Mouse (Mus musculus) kidney, embryonic 14.5 days (tissue): ENCODE results near the gene Rere. TPM values are rescaled to one million over a fixed set of nuclear protein-coding genes. Genes with fewer than 3 reads are reported as not detected.

ENCODE experiments used
- ATAC-seq: fragments of 200-750 bp; cut with Nextera tagmentation; 2 replicates; pipeline ENCODE4 v1.8.0; 2017; ENCODE audit warnings: moderate number of reproducible peaks, mild to moderate bottlenecking, moderate TSS enrichment, moderate library complexity; ENCODE audit not compliant: low FRiP score, low TSS enrichment
- H3K27ac ChIP-seq: fragments of 300-500 bp; sonication (generic); 2 replicates; pipeline ENCODE4 v1.5.1; 2014; ENCODE audit warnings: low read depth, mild to moderate bottlenecking, low read length, moderate library complexity, mixed read lengths
- H3K27me3 ChIP-seq: fragments of 300-500 bp; sonication (generic); 2 replicates; pipeline ENCODE4 v1.6.1; 2014; ENCODE audit warnings: mild to moderate bottlenecking, low read length; ENCODE audit not compliant: control insufficient read depth, insufficient read depth
- H3K36me3 ChIP-seq: fragments of 300-500 bp; sonication (generic); 2 replicates; pipeline ENCODE4 v1.6.1; 2014; ENCODE audit warnings: low read length, mixed read lengths; ENCODE audit not compliant: control insufficient read depth, insufficient read depth
- H3K4me1 ChIP-seq: fragments of 300-500 bp; sonication (generic); 2 replicates; pipeline ENCODE4 v1.6.1; 2014; ENCODE audit warnings: low read length, mixed read lengths; ENCODE audit not compliant: control insufficient read depth, insufficient read depth
- H3K4me2 ChIP-seq: fragments of 300-500 bp; sonication (generic); replicated peaks from 2 replicates; pipeline ENCODE4 v1.6.1; 2014; ENCODE audit warnings: low read depth, mild to moderate bottlenecking, low read length
- H3K4me3 ChIP-seq: fragments of 300-500 bp; sonication (generic); 2 replicates; pipeline ENCODE4 v1.5.1; 2014; ENCODE audit warnings: mild to moderate bottlenecking, low read length
- H3K9ac ChIP-seq: fragments of 300-500 bp; sonication (generic); 2 replicates; pipeline ENCODE4 v1.6.1; 2014; ENCODE audit warnings: low read depth, mild to moderate bottlenecking, low read length, moderate library complexity
- H3K9me3 ChIP-seq: fragments of 300-500 bp; sonication (generic); 2 replicates; pipeline ENCODE4 v1.6.1; 2016; ENCODE audit warnings: low read length; ENCODE audit not compliant: control insufficient read depth
- WGBS: fragments of 180-500 bp; shearing (Covaris S2); extraction: QIAGEN DNeasy Blood & Tissue Kit; methylation state at CpG from one replicate; pipeline ENCODE4 v1.1.7; 2014; 5-methylcytosine and 5-hydroxymethylcytosine counted together
- polyA plus RNA-seq: library from polyadenylated mRNA; unstranded; fragments of >200 nt; fragmentation: Nextera tagmentation; extraction: Ambion mirVana; gene quantifications from 2 replicates; pipeline ENCODE4 v1.2.1, GENCODE M21; 2014

The Rere gene
- polyA plus RNA-seq, 1 experiment from 2014 or later, result 49.9 TPM

DNA sequence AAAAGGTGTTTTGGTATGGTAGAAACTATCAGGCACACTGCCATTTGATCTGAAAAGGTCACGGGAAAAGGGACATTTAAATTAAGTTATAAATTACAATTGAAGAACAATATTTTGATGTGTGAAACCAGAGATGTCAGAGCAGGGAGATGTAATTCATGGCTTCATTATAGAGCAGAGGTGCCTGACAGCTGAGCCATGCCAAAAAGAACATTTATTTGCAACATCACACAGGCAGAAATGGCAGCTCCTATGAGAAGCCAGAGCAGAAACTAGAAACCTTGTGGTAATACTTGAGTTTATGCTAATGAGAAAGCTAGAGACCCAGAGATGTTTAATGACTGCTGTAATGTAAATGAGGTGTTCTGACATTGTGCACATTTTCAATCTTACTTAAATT lies 244.8 kb downstream of the Rere start:
- no peaks in the 10 kb centered on the region for H3K9me3 ChIP-seq
- H3K4me1 ChIP-seq, result peaks cover 11% of the 10 kb centered on the region
- no peak overlapping the region for H3K4me2 ChIP-seq
- ATAC-seq, result peak; percentile 52; the same call in 1 of the 2 replicates
- no peak overlapping the region for H3K4me3 ChIP-seq
- H3K27ac ChIP-seq, result 0 out of 2 replicates have a peak overlapping the region, but pooled peaks have one; percentile 32
- H3K27me3 ChIP-seq, result no peaks in the 10 kb centered on the region
- H3K9ac ChIP-seq, result no peak overlapping the region
- 25% methylated on average over 1 of the region's 1 CpGs for WGBS
- peaks cover 12% of the 10 kb centered on the region for H3K36me3 ChIP-seq

DNA sequence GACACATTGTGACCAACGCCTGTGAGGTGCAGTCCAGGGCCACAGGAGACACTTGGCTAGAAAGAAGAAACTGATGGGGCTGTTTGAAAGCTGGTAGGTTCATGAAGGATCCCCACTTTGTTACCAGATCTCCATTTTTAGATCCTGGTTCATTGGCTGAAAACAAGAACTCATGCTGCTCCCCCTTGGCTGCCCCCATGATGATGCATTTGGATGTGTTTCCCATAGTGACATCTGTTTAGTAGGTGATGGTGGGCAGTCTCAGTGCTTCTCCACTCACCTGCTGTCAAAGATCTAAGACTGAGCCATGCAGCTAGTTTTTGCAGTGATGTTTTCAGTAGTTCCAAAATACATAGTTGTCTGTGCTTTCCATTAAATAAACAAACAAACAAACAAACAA lies 247.0 kb downstream of the Rere start:
- 88% methylated on average over 1 of the region's 1 CpGs for WGBS
- Histone ChIP-seq H3K27ac (no peak overlapping the region; the same call in 1 of the 2 replicates), H3K27me3 (no peaks in the 10 kb centered on the region), H3K36me3 (peaks cover 7% of the 10 kb centered on the region), H3K4me1 (peaks cover 11% of the 10 kb centered on the region), H3K9ac (no peak overlapping the region), H3K4me2 (no peak overlapping the region), H3K4me3 (no peak overlapping the region), H3K9me3 (no peaks in the 10 kb centered on the region)
- no peak for ATAC-seq

DNA sequence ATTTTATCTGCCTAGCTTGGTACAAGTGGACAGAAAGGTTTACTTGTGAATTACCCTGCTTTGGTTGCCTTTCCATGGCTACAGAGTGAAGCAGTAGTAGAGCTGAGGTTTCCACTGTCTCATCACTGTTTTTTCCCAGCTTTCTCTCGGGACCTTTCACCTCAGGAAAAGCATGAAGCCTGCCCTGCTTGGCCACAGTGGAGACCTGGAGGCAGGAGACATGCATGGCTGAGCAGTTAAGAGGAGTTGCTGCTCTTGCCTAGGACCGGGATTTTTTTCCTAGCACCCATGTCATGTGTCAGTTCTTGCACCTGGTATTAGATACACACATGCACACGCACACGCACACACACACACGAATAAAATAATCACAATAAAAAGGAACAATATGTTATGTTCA lies 247.4 kb downstream of the Rere start:
- Histone ChIP-seq H3K36me3 (peaks cover 3% of the 10 kb centered on the region; the same call in 1 of the 2 replicates), H3K4me3 (no peak overlapping the region), H3K4me1 (peaks cover 11% of the 10 kb centered on the region), H3K9ac (no peak overlapping the region), H3K9me3 (no peaks in the 10 kb centered on the region), H3K27me3 (no peaks in the 10 kb centered on the region), H3K27ac (no peak overlapping the region; the same call in 1 of the 2 replicates), H3K4me2 (no peak overlapping the region)
- 56% methylated on average over 5 of the region's 5 CpGs for WGBS
- peak; percentile 36; the same call in 1 of the 2 replicates for ATAC-seq

DNA sequence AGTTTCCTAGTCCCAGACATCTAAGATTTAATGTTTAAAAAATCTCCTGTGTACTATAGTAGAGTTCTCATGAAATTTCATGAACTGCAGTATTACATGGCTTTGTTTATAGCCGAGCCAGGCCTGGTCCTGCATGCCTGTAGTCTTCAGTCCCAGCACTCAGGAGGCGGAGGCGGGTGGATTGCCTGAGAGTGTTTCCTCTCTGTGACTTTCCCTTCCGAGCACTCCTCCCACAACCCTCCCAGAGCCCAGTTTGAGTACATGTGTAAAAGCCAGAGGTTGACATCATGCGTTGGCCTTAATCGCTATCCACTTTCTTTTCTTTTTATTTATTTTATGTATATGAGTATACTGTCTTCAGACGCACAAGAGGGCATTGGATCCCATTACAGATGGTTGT lies 250.4 kb downstream of the Rere start:
- H3K27me3 ChIP-seq, result no peaks in the 10 kb centered on the region
- ATAC-seq, result 0 out of 2 replicates have a peak, but pooled peaks have one; percentile 8
- no peaks in the 10 kb centered on the region for H3K9me3 ChIP-seq
- H3K4me1 ChIP-seq, result peaks cover 9% of the 10 kb centered on the region
- H3K27ac ChIP-seq, result no peak overlapping the region
- H3K9ac ChIP-seq, result no peak overlapping the region
- no peak overlapping the region for H3K4me2 ChIP-seq
- WGBS, result 62% methylated on average over 7 of the region's 7 CpGs
- no peak overlapping the region for H3K4me3 ChIP-seq
- H3K36me3 ChIP-seq, result peaks cover 6% of the 10 kb centered on the region; the same call in 1 of the 2 replicates

DNA sequence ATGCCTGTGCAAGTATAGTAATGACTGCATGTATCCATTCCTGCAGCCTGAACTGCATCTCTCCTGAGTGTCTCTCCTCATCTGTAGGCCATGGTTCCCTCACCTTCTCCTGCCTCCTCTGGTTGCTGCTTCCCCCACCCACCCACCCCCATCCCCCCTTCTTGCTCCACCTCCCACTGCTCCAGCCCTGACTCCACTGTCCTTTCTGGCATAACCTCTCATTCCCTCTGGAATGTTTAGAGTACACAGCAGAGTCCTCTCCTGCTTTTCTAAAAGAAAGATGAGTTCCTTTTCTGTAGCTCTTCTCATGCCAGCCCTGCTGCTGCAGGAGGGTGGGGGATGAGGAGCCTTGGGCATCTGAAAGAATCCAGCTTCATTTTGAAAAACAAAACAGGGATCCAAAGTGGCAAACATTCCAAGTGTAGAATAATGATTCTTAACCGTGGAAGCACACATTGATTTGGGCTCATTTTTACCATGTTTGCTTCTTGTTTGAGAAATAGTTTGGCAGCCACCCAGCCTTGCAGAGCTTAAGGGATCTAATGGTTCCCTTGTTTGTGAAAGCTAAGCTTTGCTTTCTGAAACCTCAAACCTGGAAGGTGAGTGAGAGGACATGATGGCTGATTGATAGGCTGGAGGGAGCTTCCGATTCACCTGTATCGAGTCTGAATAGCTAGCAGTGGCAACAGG lies 255.5 kb downstream of the Rere start:
- H3K4me1 ChIP-seq, result 0 out of 2 replicates have a peak, but pooled peaks cover 3% of the 10 kb centered on the region

DNA sequence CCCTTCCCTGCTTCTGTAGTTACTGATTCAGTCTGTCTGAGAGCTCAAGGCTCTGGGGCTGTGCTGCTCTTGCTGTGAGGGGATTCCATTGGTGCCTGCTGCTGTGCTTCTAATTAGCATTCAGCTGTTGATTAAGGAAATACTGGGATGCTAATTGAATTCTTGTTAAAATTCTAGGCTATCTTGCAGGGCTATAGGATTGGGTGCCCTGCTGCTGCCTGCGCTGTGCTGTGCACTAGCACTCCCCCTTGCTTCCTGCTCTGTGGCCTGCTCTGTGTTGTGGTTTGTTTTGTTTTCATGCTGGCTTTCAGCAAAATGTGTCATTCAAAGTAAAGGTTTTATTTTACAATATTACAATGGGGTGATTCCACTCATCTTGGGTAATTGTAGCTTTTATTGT lies 258.4 kb downstream of the Rere start:
- H3K4me3 ChIP-seq, result no peak overlapping the region
- WGBS, result 88% methylated on average over 1 of the region's 1 CpGs
- H3K36me3 ChIP-seq, result peaks cover 5% of the 10 kb centered on the region; the same call in 1 of the 2 replicates
- ATAC-seq, result no peak
- 0 out of 2 replicates have a peak, but pooled peaks cover 3% of the 10 kb centered on the region for H3K4me1 ChIP-seq
- H3K9ac ChIP-seq, result no peak overlapping the region
- no peaks in the 10 kb centered on the region for H3K27me3 ChIP-seq
- no peak overlapping the region for H3K4me2 ChIP-seq
- no peaks in the 10 kb centered on the region for H3K9me3 ChIP-seq
- no peak overlapping the region for H3K27ac ChIP-seq

More for the DNA sequence above, 255.5 kb downstream of the Rere start:
- 93% methylated on average over 3 of the region's 3 CpGs for WGBS
- Histone ChIP-seq H3K36me3 (peaks cover 6% of the 10 kb centered on the region; the same call in 1 of the 2 replicates), H3K27me3 (no peaks in the 10 kb centered on the region), H3K9ac (no peak overlapping the region), H3K4me2 (no peak overlapping the region), H3K27ac (no peak overlapping the region), H3K9me3 (no peaks in the 10 kb centered on the region), H3K4me3 (no peak overlapping the region)
- ATAC-seq, result no peak

DNA sequence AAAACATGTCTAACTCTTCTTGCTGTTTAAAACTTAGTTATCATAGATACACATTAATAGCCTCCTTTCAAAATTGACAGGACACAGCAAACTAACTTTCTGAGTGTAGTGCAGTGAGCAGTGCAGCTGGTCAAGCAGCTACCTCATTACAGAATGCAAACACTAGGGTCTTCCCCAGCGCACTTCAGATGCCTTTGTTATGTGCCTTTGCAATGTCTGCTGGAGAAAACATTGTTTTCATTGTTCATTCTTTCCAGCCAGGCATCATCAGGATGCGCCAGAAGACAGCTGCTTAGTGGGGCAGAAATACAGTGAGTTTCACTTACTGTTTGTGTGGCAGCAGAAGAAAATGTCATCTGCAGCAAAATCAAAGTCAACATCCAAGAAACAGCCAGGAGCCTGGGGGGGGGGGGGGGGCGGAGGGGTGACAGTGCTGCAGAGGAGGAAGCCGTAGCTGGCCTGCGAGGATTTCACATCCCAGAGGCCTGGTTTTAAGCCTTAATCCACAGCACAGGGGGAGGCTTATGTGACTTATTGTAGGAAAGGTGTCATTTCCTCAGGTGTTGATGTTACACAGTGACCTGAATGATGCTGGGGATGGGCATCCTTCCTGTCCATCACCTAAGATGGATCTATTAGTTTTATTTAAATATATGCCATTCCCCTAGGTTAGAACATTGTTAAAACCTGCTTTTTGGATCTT lies 259.1 kb downstream of the Rere start:
- Histone ChIP-seq H3K4me2 (no peak overlapping the region), H3K9me3 (no peaks in the 10 kb centered on the region), H3K4me3 (no peak overlapping the region), H3K27ac (no peak overlapping the region), H3K4me1 (0 out of 2 replicates have a peak, but pooled peaks cover 3% of the 10 kb centered on the region), H3K9ac (no peak overlapping the region; the same call in 1 of the 2 replicates), H3K27me3 (no peaks in the 10 kb centered on the region), H3K36me3 (no peaks in the 10 kb centered on the region; the same call in 1 of the 2 replicates)
- no peak for ATAC-seq
- WGBS, result 64% methylated on average over 5 of the region's 5 CpGs

DNA sequence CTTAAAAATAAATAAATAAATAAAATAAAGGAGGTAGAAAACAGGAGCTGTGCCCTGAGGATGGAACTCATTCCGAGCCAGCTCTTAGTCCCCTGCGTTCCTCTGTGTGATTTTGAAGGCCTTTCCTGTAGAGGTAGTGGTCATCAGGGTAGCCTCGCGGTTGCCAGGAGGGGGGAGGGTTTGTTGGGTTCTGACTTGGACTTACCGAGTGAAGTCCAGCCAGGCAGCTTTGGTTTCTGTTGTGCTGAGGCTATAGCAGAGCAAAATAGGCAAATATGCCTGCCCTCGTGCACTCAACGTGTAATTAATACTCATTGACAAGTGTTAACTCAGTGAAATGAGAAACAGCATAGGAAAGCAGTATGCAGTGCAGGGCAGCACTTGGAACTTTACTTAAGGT lies 262.8 kb downstream of the Rere start:
- 0 out of 2 replicates have a peak, but pooled peaks cover 3% of the 10 kb centered on the region for H3K4me1 ChIP-seq
- no peaks in the 10 kb centered on the region for H3K9me3 ChIP-seq
- WGBS, result 76% methylated on average over 7 of the region's 7 CpGs
- no peak overlapping the region for H3K4me3 ChIP-seq
- H3K4me2 ChIP-seq, result no peak overlapping the region
- no peak for ATAC-seq
- peaks cover 4% of the 10 kb centered on the region; the same call in 1 of the 2 replicates for H3K36me3 ChIP-seq
- no peak overlapping the region for H3K27ac ChIP-seq
- H3K9ac ChIP-seq, result no peak overlapping the region
- H3K27me3 ChIP-seq, result no peaks in the 10 kb centered on the region
